Mouse (Mus musculus) frontal cortex, postnatal 10 days (tissue): ENCODE measurements around the gene Myg1.
"Not testable (repeated sequence)": the region's sequence is repeated elsewhere in the genome, so short reads cannot be mapped to it uniquely, and the experiment has no call there.

Experiments
- DNase-seq, 2 experiments: peaks; one replicate each; pipeline ENCODE4 v3.0.0; 2022; ENCODE audit warnings: low spot score in 2 of 2, mixed read lengths in 1 of 2

Gene Myg1

GRCm38 (mm10) chr15:102331610-102332015 is at the start of gene Myg1:
TSS of gene Myg1 (plus strand) at chr15:102331709.
- DNase-seq, result peak; percentile 69 to 79

GRCm38 (mm10) chr15:102282463-102283292 is 48.8 kb upstream of the Myg1 start:
- no peak for DNase-seq

GRCm38 (mm10) chr15:102283648-102284047 is 47.9 kb upstream of the Myg1 start:
- DNase-seq, result no peak

GRCm38 (mm10) chr15:102287395-102287794 is 44.1 kb upstream of the Myg1 start:
- no peak for DNase-seq

- DNase-seq, result peak; percentile 87 to 93
Observed at GRCm38 (mm10) chr15:102295633-102296367, 35.7 kb upstream of the Myg1 start, which contains the start of gene Espl1. TSS of gene Espl1 (plus strand) at chr15:102296266.

- no peak for DNase-seq
Observed at GRCm38 (mm10) chr15:102296368-102297006, 35.0 kb upstream of the Myg1 start.

- DNase-seq, result no peak
Observed at GRCm38 (mm10) chr15:102302542-102302941, 29.0 kb upstream of the Myg1 start.

GRCm38 (mm10) chr15:102308717-102309116 is 22.8 kb upstream of the Myg1 start:
- no peak for DNase-seq

GRCm38 (mm10) chr15:102310074-102310845 is 21.2 kb upstream of the Myg1 start:
- no peak for DNase-seq

- no peak for DNase-seq
Observed at GRCm38 (mm10) chr15:102311489-102311888, 20.0 kb upstream of the Myg1 start.

GRCm38 (mm10) chr15:102315292-102315691 is 16.2 kb upstream of the Myg1 start:
- DNase-seq, result no peak

- DNase-seq, result peak in 1 of 2 experiments; percentile 28
Observed at GRCm38 (mm10) chr15:102316263-102316662, 15.2 kb upstream of the Myg1 start.

- no peak for DNase-seq
Observed at GRCm38 (mm10) chr15:102324654-102325473, 6.6 kb upstream of the Myg1 start.

GRCm38 (mm10) chr15:102326022-102326576 is 5.4 kb upstream of the Myg1 start, which contains the start of gene Pfdn5:
TSS of gene Pfdn5 (plus strand) at chr15:102326116.
- DNase-seq, result peak; percentile 72 to 84

GRCm38 (mm10) chr15:102326892-102327291 is 4.6 kb upstream of the Myg1 start:
- no peak for DNase-seq

GRCm38 (mm10) chr15:102335254-102335653 is 3.7 kb downstream of the Myg1 start:
- DNase-seq, result no peak

GRCm38 (mm10) chr15:102335925-102336324 is 4.4 kb downstream of the Myg1 start:
- not testable (repeated sequence) for DNase-seq

- no peak for DNase-seq
Observed at GRCm38 (mm10) chr15:102336946-102337345, 5.4 kb downstream of the Myg1 start.

- DNase-seq, result no peak
Observed at GRCm38 (mm10) chr15:102339612-102340011, 8.1 kb downstream of the Myg1 start.

- DNase-seq, result peak in 1 of 2 experiments; percentile 27
Observed at GRCm38 (mm10) chr15:102341580-102341979, 10.1 kb downstream of the Myg1 start.
